Mouse (Mus musculus): ENCODE data around the gene Clip3.

Clip3 gene

DNA sequence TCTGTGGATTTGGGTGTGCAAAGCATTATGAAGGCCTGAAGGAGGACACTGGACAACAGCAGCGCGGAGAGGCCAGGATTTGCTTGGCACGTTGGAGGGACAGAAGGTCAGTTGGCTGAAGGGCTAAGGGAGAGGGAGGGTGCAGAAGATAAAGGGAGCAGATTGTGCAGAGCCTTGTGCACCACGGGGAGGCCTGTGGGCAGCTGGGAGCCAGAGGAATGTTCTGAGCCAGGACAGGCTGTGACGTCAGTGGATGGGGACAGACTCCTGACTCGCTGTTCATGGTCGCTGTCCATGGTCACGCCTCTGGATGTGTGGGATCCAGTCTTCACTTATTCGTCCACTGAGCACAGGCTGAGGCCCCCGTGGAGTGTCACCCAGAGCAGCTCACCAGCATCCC, 3.6 kb downstream of the Clip3 start:
- DNase-seq (ENCODE audit: low spot score in 2 of 2): peak in 1 of 2 experiments; percentile 41

- no peak for DNase-seq (ENCODE audit: low spot score in 2 of 2)
These were observed 5.3 kb downstream of the Clip3 start for GRCm38 (mm10) chr7:30296816-30297215.

- DNase-seq (ENCODE audit: low spot score in 2 of 2): no peak
These were observed 5.7 kb downstream of the Clip3 start for GRCm38 (mm10) chr7:30297266-30297665.

- DNase-seq (ENCODE audit: low spot score in 2 of 2): no peak
These were observed 9.4 kb downstream of the Clip3 start for GRCm38 (mm10) chr7:30300914-30301313.

DNA sequence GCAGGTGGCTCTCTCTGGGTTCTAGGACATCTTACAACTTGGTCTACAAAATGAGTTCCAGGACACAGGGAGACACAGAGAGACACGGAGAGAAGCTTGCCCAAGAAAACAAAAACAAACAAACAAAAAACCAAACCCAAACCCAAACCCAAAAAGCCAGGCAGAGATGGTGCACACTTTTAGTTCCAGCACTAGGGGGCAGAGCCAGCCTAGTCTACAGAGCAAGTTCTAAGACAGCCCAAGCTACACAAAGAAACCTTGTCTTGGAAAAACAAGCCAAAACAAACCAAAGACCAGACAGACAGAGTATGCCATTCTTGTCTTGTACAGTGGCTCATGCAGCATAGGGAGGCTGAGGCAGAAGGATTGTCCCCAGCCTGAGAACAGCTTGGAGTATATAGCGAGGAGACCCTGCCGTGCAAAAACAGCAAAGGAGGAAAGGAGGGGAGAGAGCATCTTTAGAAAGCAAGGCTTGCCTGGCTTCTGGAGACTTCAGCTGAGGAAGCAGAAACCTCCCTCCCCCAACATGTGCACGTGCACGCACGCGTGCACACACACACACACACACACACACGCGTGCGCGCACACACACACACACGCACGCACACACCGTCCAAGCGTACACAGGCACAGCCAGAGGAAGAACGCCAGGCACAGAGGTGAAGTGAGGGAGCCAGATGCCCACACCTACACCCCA, 14.7 kb downstream of the Clip3 start:
- DNase-seq (ENCODE audit: low spot score in 2 of 2): no peak

DNA sequence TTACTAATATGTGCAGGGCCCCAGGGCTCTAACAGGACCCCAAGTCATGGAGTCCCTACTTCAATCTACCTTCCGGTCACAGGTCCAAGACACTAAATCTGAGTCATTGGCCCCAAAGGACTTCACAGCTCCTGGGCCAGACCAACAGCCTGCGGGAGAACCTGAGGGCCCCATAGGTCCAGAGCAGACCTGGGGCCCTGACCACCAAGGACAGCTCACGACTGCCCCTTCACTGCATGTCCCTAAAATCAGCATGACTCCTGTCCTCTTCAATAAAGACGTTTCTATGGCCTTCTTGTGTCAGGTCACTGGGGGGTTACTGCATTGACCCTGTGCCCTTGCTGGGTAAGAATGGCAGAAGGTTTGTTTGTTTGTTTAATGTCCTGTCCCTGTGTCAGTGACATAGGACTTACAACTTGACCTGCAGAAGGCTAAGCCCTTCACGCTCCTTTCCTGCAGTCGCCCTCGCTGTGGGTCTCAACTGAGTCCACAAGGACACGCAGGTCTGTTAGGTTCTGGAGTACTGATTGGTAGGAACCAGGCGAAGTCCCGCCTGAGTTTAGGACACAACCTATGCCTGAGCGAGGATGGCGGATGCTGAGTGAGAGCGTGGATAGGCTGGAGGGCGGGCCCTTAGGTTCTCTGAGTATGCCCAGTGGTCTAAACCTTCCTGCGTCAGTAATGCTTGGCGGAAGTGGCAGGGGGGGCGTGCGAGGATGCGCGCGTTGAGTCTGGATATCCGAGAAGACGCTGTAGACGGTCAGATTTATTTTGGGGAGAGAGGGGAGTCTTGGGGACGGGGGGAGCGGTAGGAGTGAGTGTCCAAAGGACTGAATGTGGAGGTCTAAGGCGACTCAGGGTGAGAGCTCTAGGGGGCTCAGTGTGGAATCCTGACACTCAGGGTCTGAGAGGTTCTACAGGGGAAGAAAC, 16.8 kb downstream of the Clip3 start, which contains the start of gene Alkbh6:
Alkbh6 (plus strand) TSS at position 642 of the 930 bp plus-strand sequence.
- DNase-seq (ENCODE audit: low spot score in 2 of 2): peak; percentile 97

DNA sequence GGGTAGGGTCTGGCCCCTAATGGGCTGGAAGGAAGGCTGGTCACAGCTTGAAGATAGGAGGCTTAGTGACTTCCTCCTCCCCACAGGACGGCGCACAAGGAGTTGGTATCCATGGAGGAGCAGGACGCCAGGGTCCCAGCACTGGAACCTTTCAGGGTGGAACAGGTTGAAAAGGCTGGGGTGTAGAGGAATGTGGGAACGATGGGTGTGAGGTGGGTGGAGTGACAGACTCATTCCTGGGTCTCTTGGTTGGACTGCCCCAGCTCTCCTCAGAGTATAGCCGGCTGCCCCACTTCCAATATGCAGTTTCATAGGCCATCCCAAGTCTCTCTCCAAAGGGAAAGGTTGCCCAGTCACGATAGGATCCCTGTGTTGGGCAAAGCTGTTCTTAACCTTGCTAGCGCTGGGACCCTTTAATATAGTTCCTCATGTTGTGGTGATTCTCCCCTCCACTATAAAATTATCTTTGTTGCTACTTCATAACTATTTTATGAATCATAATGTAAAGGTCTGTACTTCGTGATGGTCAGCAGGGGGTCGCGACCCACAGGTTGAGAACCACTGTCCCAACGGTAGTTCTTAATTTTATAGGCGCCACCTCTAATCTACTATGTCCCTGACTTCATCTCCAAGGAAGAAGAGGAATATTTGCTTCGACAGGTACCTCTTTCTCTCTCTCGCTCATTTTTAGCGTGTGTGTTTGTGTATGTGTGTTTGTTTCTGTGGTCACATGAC, 18.0 kb downstream of the Clip3 start:
- no peak for DNase-seq (ENCODE audit: low spot score in 2 of 2)

DNA sequence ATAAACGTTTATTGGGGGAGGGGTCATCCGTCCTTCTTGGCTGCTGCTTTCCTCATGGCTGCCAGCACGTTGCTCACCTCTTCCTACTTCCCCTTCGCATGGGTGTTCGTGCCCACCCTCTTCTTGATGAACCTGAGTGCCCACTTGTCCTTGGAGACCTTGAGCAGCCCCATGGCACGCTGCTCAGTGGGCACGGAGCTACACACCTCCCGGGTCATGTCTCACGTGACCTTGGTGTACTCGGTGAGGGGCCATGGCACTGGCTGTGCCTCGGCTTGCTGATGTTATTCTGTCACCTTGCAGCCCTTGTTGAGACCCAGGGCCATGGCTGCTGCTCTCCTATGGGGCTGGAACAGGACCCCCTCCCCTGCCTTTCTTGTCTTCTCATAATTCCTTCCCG, 18.6 kb downstream of the Clip3 start:
- no peak for DNase-seq (ENCODE audit: low spot score in 2 of 2)

- DNase-seq (ENCODE audit: low spot score in 2 of 2): no peak
These were observed 22.3 kb downstream of the Clip3 start for GRCm38 (mm10) chr7:30313666-30314320.

DNA sequence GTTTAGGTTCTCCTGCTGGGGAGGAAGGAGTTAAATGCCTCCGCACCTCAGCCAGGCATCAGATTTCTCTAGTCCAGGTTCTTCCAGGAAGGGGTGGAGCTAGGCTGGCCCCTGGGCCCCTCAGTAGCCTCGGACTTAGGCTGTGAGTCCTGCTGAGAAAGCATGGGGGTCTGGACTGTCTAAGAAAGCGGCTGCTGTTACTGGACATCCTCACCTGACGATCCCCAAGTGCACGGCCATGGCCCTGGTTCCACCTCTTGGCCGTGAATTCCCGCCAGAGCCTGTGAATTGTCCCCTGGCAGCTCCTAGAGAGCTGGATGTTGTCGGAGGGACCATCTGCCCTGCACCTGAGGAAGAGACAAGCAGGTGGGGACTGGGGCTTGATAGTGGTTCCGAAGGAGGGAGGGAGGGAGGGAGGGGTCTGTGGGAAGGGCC, 23.2 kb downstream of the Clip3 start, which contains the start of gene Syne4:
Syne4 (plus strand) TSS at position 87 of the 435 bp plus-strand sequence.
- DNase-seq (ENCODE audit: low spot score in 2 of 2): no peak

- DNase-seq (ENCODE audit: low spot score in 2 of 2): no peak
These were observed 24.3 kb downstream of the Clip3 start for GRCm38 (mm10) chr7:30315559-30316529.

DNA sequence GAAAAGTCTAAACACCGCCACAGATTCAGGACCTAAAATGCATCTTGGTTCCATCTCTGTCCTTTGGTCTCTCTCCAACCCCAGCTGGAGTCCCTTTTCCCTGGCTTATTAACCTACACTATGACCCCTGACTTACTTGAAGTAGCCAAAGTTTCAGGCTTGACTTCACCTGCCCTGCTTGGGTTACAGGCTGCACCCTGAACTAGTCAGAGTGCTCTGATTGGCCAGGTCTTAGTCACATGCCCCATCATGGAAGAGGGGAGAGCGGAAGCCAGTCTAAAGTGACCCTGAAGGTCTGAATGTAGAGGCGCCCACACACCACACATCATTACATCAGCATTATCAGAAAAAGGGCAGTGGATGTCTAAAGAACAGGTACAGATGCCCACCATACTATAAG, 26.6 kb downstream of the Clip3 start:
- no peak for DNase-seq (ENCODE audit: low spot score in 2 of 2)

DNA sequence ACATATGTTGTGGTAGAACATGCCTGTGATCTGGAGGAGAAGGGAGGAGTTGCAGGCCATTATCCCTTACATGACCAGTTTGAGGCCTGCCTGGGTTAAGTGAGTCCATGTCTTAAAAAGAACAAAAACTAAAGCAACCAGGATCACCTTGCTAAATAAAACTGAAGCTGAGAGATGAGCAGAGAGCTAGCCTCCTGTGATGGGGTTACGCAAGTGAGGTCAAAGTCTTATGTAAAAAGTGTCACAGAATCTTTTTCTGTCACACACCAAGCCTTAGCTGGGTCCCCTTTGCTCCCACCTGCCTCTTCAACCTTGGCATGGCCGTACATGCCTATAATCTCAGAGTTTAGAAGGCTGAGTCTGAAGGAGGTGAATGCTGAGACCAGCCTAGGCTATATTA, 29.4 kb downstream of the Clip3 start:
- no peak for DNase-seq (ENCODE audit: low spot score in 2 of 2)

- peak; percentile 75 to 80 for DNase-seq (ENCODE audit: low spot score in 2 of 2)
These were observed 30.2 kb downstream of the Clip3 start, which contains the start of gene E130208F15Rik for GRCm38 (mm10) chr7:30321539-30322284. Gene E130208F15Rik (plus strand): TSS chr7:30321740.

DNA sequence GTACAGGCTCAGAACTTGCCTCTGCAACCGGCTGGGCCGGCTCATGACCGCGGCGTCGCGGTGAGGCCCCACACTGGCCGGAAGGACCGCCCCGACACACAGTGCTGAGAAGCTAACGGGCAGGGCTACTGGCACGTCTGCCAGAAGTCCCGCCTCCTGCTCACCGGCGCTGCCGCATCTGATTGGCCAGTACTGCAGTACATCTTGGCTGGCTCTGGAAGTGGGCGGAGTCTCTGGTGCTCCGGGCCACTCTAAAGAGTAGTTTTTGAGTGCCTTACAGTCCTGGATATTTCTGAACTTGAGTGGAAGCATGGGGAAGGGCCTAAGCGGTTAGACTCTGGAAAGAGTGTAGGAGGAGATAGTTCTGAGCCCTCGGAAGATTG, 30.7 kb downstream of the Clip3 start:
- peak; percentile 97 for DNase-seq (ENCODE audit: low spot score in 2 of 2)

- DNase-seq (ENCODE audit: low spot score in 2 of 2): no peak
These were observed 31.3 kb downstream of the Clip3 start for GRCm38 (mm10) chr7:30322865-30323264.

- no peak for DNase-seq (ENCODE audit: low spot score in 2 of 2)
These were observed 32.3 kb downstream of the Clip3 start, which contains the start of gene Sdhaf1 for GRCm38 (mm10) chr7:30323795-30324194. Gene Sdhaf1 (minus strand): TSS chr7:30323895.

DNA sequence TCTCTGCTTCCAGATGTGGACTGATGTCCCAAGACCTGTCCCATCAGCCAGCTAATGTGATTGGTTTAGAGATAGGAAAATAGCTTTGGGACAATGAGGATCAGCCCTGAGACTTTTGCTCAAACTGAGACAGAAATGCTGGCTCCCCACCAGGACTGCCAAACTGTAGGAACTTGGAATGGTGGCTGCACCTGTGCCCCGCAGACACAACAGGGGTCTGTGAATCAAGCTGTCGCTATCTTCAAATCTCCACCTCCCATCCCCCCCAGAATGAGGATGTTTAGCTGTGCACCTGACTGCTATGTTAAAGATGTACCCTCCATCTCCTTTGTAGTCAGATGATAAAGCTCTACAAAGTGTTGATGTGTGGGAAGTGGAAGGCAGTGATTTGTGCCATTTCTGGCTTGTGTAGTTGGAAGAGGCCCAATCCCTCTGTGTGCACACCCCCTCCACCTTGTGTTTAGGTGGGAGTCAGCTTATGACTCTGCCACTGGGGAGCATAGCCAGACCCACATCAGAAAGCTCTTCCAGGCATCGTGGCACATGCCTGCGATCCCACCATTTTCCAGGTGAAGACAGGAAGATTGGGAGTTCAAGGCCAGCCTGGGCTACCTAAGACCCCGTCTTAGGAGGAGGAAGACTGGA, 32.9 kb downstream of the Clip3 start:
- DNase-seq (ENCODE audit: low spot score in 2 of 2): peak; percentile 71 to 73

DNA sequence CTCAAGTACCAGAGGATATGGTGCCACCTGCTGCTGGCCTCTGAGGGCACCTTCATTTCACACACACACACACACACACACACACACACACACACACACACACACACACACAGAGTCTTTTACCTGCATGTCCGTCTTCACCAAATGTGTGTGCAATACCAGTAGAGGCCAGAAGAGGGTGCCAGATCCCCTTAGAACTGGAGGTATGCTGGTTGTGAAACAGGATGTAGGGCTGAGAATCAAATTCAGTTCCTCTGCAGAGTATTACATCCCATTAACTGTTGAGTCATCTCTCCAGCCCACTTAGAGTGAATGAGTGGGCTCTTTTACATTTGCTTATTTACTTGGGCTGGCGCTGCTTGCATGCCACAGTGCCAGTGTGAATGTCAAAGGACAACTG, 33.8 kb downstream of the Clip3 start:
- no peak for DNase-seq (ENCODE audit: low spot score in 2 of 2)
